Mouse (Mus musculus) layer of hippocampus, adult 18-20 months (tissue): ENCODE results near the gene Inpp5b. TPM values are rescaled to one million over a fixed set of nuclear protein-coding genes. Genes with fewer than 3 reads are reported as not detected.

Experiments used
- DNase-seq, 2 experiments: peaks; one replicate each; pipeline ENCODE4 v3.0.0; 2022; ENCODE audit warnings: low spot score in 2 of 2
- microRNA-seq, 2 experiments: library from miRNA; unstranded; fragments of <30 nt; microRNA quantifications; one replicate each; pipeline ENCODE4 v1.2.0; 2021
- total RNA-seq, 2 experiments: library from RNA; stranded (reverse); gene quantifications; 2 replicates each; pipeline ENCODE4 v1.2.3; 2021

Gene Inpp5b
- total RNA-seq, 2 experiments from 2014 or later, result 42.9 to 47.1 TPM

DNA sequence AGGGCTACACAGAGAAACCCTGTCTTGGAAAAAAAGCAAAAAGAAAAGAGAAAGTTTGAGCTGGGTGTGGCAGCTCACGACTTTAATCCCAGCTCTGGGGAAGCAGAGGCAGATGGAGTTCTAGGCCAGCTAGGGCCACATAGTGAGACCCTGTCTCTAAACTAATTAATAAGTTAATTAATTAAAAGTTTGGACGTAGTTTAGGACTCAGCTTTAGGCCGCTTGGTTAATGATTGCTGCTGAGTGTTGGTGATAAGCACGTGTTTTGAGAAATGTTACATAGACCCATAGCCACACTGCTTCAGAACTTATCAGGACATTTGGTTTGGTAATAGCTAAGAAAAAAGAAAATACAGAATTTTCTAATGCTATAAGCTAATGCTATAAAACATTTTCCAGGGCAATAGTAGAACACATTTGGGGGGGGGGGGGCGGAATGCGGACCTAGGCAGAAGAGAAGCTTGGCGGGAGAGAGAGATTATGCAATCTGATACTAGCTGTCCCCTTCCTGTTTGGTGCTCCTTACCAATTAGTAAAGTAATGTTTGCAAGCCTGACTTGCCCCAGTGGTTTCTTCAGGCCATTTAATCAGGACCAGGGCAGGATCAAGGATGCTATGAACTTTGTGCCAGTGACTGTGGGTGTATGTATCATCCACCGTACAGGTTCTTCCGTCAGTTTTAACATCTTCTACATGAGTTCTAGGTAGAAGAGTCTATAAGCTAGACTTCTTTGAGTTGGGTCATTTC, 67.7 kb downstream of the Inpp5b start:
- DNase-seq, result no peak

- no peak for DNase-seq
These were observed 68.4 kb downstream of the Inpp5b start for GRCm38 (mm10) chr4:124810056-124810455.

DNA sequence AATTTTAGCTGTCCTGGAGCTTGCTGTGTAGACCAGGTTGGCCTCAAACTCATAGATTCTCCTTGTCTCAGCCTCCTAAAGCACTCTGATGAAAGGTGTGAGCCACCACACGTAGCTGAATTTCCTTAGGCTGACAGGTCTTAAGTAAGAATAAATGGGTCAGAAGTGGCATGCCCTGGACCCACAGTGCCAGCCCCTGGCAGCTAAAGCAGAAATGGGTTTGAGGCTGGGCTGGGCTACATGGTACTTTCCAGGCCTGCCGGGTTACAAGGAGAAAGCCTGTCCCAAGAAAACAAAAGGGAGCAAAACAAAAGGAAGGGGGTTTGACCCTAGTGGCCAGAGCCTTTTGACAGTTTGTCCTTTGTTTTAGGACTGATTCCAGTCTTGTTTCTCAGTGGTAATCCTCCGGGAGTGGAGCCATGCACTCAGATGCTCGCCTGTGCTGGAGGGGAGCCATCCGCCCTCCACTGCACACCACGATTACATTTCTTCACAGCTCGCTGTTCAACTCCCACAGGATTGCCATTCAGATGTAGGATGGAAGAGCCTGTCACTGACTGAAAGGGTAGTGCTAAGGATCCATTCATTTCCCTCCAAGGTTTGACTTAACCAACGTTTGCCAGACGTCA, 69.8 kb downstream of the Inpp5b start:
- peak; percentile 35 to 79 for DNase-seq

- DNase-seq, result no peak
These were observed 74.3 kb downstream of the Inpp5b start for GRCm38 (mm10) chr4:124815901-124816300.

DNA sequence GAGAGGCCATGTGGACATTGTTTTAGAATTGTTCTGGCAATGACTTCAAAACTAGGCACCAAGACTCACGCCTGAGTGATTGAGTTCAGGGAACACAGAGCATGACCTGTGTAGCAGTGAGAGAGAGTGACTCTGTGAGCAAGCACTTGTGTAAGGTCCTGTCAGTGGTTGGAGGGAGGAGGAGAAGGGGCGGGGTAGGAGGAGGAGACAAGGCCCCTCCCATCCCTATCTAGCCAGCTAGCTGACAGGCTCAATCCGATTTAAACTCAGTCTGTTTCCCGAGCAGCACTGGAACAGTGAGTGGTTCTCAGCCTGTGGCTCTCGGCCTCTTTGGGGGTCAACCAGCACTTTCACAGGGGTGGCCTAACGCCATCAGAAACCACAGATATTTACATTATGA, 76.2 kb downstream of the Inpp5b start:
- DNase-seq, result peak in 1 of 2 experiments; percentile 18

GRCm38 (mm10) chr4:124818832-124819231, 77.2 kb downstream of the Inpp5b start:
- DNase-seq, result no peak

DNA sequence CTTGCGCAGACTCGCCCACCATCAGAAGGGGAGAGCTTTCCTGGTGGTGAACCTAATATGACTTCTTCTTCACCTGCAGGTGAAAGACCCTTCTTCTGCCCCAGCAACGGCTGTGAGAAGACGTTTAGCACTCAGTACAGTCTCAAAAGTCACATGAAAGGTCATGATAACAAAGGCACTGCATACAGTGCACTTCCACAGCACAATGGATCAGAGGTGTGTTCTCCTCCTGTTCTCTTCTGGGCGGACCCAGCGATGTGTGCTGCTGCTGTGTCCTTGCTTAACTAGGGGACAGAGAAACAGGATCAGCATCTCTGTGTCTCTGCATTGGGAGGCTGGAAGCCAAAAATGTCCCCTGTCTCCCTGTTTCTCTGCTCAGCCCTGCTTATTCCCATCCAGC, 83.3 kb downstream of the Inpp5b start:
- no peak for DNase-seq

GRCm38 (mm10) chr4:124825371-124825965, 83.8 kb downstream of the Inpp5b start:
- DNase-seq, result no peak

DNA sequence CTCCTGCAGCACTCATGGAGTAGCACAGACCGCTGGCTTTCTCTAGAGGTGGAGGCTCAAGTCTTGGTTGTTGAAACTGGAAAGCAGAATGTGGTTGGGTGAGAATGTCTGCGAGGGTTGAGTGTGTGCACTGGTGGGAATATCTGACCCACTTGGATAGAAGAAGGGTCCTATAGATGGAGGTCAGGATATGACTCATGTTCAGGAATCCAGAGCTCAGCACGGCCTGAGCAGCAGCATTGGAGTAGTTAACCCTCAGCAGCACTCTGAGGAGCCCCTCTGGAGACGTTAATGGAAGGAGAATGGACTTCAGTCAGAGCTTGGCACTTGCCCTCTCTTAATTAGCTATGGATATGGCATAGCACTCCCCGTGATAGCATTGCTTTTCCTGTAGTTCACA, 88.0 kb downstream of the Inpp5b start:
- DNase-seq, result no peak

GRCm38 (mm10) chr4:124832796-124833195, 91.1 kb downstream of the Inpp5b start:
- no peak for DNase-seq

GRCm38 (mm10) chr4:124838035-124838700, 96.5 kb downstream of the Inpp5b start:
- DNase-seq, result no peak

DNA sequence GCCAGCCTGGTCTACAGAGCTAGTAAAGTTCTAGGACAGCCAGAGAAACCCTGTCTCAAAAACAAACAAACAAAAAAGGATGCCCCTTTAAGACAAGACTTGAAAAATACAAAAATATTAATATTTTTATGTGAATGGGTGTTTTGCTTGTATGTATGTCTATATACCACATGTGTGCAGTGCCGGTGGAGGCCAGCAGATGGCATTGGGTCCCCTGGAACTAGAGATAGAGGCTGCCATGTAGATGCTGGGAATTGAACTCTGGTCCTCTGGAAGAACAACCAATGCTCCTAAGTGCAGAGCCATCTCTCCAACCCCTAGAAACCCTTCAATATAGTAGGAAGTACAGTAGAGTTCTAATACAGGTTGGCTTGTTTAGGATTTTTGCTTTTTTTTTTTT, 99.3 kb downstream of the Inpp5b start:
- DNase-seq, result no peak

DNA sequence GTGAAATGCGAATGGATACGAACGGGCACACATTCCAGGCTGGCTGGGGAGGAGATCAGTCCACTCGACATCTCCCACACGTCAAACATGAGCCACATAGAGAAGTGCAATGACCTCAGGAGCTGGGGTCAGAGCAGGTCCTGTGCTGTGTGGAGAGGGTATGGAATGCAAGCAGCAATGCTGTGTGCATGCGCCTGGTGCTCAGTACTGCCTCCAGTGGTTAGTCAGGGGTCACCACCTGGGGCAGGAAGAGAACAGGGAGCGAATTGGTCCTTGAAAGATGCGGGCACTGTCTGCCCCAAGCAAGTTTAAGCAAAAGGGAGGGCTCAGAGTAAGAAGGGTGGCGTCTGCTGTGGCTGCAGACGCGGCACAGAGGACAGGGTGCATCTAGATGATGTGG, 101.8 kb downstream of the Inpp5b start:
- DNase-seq, result no peak

- DNase-seq, result peak; percentile 78 to 91
These were observed 105.9 kb downstream of the Inpp5b start for GRCm38 (mm10) chr4:124847573-124847972.

- DNase-seq, result peak; percentile 64 to 77
These were observed 108.1 kb downstream of the Inpp5b start for GRCm38 (mm10) chr4:124849631-124850260.

DNA sequence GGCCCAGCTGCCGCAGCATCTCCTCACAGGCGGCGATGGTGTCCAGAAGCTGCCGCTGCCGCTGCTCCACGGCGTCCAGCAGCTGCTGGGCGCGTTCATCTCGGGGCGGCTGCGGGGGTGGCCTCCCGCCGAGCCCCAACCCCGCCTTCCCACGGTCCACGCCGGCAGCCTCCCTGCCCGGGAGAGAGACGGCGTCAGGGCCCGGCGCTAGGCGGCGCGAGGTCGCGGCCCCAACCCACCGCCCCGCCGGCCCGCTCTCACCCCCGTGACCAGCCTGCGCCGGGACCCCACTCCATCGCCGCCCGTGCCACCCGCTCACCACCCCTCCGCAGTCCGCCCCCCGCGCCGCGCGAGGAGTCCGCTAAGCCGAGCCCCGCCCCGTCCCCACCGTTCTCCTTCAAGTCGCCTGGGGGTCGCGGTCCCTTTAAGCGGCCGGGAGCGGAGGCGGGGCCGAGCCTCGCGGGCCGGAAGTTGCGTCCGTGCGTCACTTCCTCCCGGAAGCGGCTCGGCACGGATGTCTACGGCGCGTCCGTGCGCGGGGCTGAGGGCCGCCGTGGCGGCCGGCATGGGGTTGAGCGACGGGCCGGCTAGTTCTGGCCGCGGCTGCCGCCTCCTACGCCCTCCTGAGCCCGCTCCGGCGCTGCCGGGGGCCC, 108.7 kb downstream of the Inpp5b start, which contains the start of gene Yrdc:
TSS of gene Yrdc (plus strand) at position 419 of the 653 bp plus-strand sequence.
- peak; percentile 91 to 96 for DNase-seq

Small RNA genes lying within 50 kb of the gene (microRNA-seq; reads per million reads assigned to microRNA genes)
- 0 reads per million in 2 experiments for gene Gm24721
- 0 reads per million in 2 experiments for gene Mir697
- 0.59 to 0.74 reads per million in 2 experiments for gene Mir698

Other genes starting within 250 kb of the Inpp5b start
- 1 to 10 TPM in 1 of 2 experiments, under 1 TPM in 1; 0.66 to 1.3 TPM for gene 3100002H09Rik, start 131.0 kb upstream of the Inpp5b start, total RNA-seq
- 10 to 100 TPM; 49.2 to 54.0 TPM for gene Pou3f1, start 85.0 kb upstream of the Inpp5b start, total RNA-seq
- 10 to 100 TPM; 16.8 to 18.1 TPM for gene Utp11, start 48.2 kb upstream of the Inpp5b start, total RNA-seq
- 1 to 10 TPM; 1.2 to 1.4 TPM for gene Fhl3, start 41.1 kb upstream of the Inpp5b start, total RNA-seq
- 10 to 100 TPM; 35.0 TPM for gene Sf3a3, start 27.1 kb upstream of the Inpp5b start, total RNA-seq
- 10 to 100 TPM; 26.0 to 29.3 TPM for gene Mtf1, start 60.3 kb downstream of the Inpp5b start, total RNA-seq
- 10 to 100 TPM; 34.3 to 36.6 TPM for gene Yrdc, start 108.8 kb downstream of the Inpp5b start, total RNA-seq
- gene 1110065P20Rik, start 109.3 kb downstream of the Inpp5b start, total RNA-seq, result 10 to 100 TPM; 79.5 to 89.0 TPM
- gene Maneal, start 120.3 kb downstream of the Inpp5b start, total RNA-seq, result 10 to 100 TPM; 51.5 to 52.1 TPM
- 10 to 100 TPM; 39.0 to 42.3 TPM for gene Epha10, start 139.0 kb downstream of the Inpp5b start, total RNA-seq
- gene 9930104L06Rik, start 195.2 kb downstream of the Inpp5b start, total RNA-seq, result 10 to 100 TPM; 21.1 to 24.9 TPM
- 1 to 10 TPM; 1.3 to 1.8 TPM for gene Cdca8, start 197.5 kb downstream of the Inpp5b start, total RNA-seq
- gene Rspo1, start 244.6 kb downstream of the Inpp5b start, total RNA-seq, result 1 to 10 TPM; 8.2 to 8.3 TPM